Mouse (Mus musculus): ENCODE results near the gene Crybb1.

GRCm38 (mm10) chr5:112206543-112207255 is 48.9 kb upstream of the Crybb1 start:
- TF ChIP-seq CTCF (IDR thresholded peaks at IDR 0.05; ENCODE audit: low read depth), result no peak
- TF ChIP-seq EP300 (optimal IDR thresholded peaks at IDR 0.05), result no peak
